Mouse (Mus musculus): ENCODE data around the gene Nop53.

Gene Nop53

GRCm38 (mm10) chr7:15945721-15946536 lies at the start of gene Nop53:
Gene Nop53, minus strand, starts transcription at chr7:15946074.
- DNase-seq, result peak; percentile 85

GRCm38 (mm10) chr7:15993789-15994188 lies 47.9 kb upstream of the Nop53 start:
- DNase-seq, result no peak

GRCm38 (mm10) chr7:15993152-15993551 lies 47.3 kb upstream of the Nop53 start:
- no peak for DNase-seq

- DNase-seq, result no peak
Observed at GRCm38 (mm10) chr7:15991764-15992163, 45.9 kb upstream of the Nop53 start.

- DNase-seq, result no peak
Observed at GRCm38 (mm10) chr7:15987661-15988356, 41.9 kb upstream of the Nop53 start.

GRCm38 (mm10) chr7:15982729-15983407 lies 37.0 kb upstream of the Nop53 start:
- DNase-seq, result no peak

- DNase-seq, result no peak
Observed at GRCm38 (mm10) chr7:15981538-15981937, 35.7 kb upstream of the Nop53 start.

GRCm38 (mm10) chr7:15980246-15980645 lies 34.4 kb upstream of the Nop53 start:
- no peak for DNase-seq

GRCm38 (mm10) chr7:15975904-15976303 lies 30.0 kb upstream of the Nop53 start:
- no peak for DNase-seq

GRCm38 (mm10) chr7:15975451-15975850 lies 29.6 kb upstream of the Nop53 start:
- no peak for DNase-seq

GRCm38 (mm10) chr7:15974712-15975111 lies 28.8 kb upstream of the Nop53 start:
- DNase-seq, result peak; percentile 66

- DNase-seq, result no peak
Observed at GRCm38 (mm10) chr7:15972247-15972646, 26.4 kb upstream of the Nop53 start.

GRCm38 (mm10) chr7:15969674-15970073 lies 23.8 kb upstream of the Nop53 start:
- DNase-seq, result no peak

- no peak for DNase-seq
Observed at GRCm38 (mm10) chr7:15968322-15968721, 22.4 kb upstream of the Nop53 start.

- DNase-seq, result peak; percentile 62
Observed at GRCm38 (mm10) chr7:15967312-15967711, 21.4 kb upstream of the Nop53 start, which contains the start of gene Ehd2. Gene Ehd2, minus strand, starts transcription at chr7:15967567.

GRCm38 (mm10) chr7:15966489-15966888 lies 20.6 kb upstream of the Nop53 start:
- no peak for DNase-seq

- no peak for DNase-seq
Observed at GRCm38 (mm10) chr7:15963798-15964652, 18.2 kb upstream of the Nop53 start.

GRCm38 (mm10) chr7:15962311-15963288 lies 16.7 kb upstream of the Nop53 start:
- DNase-seq, result peak; percentile 72

- DNase-seq, result no peak
Observed at GRCm38 (mm10) chr7:15961798-15962197, 15.9 kb upstream of the Nop53 start.

- no peak for DNase-seq
Observed at GRCm38 (mm10) chr7:15961239-15961638, 15.4 kb upstream of the Nop53 start.

- no peak for DNase-seq
Observed at GRCm38 (mm10) chr7:15960691-15961090, 14.8 kb upstream of the Nop53 start.

All from right cerebral cortex, postnatal 4 days (tissue).